Mouse (Mus musculus) cortical plate, adult 2 months (tissue): ENCODE measurements around the gene Slc18a2.

ENCODE experiments used
- CTCF ChIP-seq: fragments of 200-500 bp; IDR thresholded peaks from 2 replicates; pipeline ENCODE4 v1.5.1; 2011; ENCODE audit warnings: mild to moderate bottlenecking, control low read depth, low read length; ENCODE audit not compliant: insufficient read depth; ENCODE audit errors: extremely low read depth
- POLR2A ChIP-seq: fragments of 200-500 bp; IDR thresholded peaks from 2 replicates; pipeline ENCODE4 v1.6.1; 2011; ENCODE audit warnings: mild to moderate bottlenecking, low read length, control low read depth; ENCODE audit not compliant: insufficient read depth; ENCODE audit errors: extremely low read depth

DNA sequence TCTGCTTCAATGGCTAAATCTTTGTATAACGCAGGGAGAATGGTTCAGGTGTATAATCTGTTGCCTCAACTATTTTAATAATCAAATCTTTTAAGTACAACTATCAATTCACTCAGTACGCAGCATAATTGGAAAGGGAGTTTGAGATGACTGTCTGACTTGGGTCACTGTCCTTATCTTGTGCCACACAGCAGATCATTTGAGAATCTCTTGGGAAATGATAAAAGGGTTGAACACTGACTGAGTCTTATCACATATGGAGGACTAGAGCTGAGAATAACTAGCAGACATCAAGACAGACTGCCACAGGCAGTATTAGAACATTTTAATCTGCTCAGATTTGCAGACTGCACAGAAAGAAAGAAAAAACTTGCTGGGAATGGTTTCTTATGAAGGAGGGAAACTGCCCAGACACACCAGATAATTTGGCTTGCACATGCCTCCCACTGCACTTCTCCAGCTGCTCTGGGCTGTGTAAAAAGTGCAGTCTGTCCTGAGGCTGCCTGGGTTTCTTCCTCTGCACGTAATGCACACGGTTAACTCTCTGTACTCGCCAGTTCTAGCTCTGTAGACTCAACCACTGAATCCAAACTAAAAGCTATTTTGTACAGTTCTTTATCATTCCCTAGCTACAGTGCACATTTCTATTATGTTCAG lies 31.6 kb downstream of the Slc18a2 start:
- TF ChIP-seq CTCF (no peak), POLR2A (no peak)
